Mouse (Mus musculus): Measurements from ENCODE around the gene Topbp1.

Topbp1 gene

DNA sequence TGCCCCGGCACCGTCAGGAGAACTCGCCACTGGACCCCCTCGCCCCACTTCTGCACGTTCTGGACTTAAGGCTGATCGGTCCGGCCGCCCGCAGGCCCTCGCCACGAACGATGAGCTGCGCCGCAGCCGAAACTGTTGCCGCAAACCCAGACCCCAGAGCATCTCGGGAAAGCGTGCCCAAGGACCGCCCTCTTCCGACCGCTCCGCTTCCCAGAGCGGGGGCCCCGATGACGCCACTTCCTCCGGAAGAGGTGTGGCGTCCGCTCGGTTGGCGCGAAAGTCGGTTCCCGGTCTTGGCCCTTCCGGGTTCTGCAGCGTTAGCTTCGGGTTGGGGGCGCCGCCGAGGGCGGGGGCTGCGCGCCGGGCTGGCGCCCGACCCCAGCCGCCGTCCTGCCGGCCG, at the start of gene Topbp1, which contains the start of gene 1300017J02Rik:
Gene Topbp1, plus strand, starts transcription at position 289 of the 400 bp plus-strand sequence.
Gene 1300017J02Rik, minus strand, starts transcription at position 156 of the 400 bp plus-strand sequence.
- peak; percentile 91 for DNase-seq

DNA sequence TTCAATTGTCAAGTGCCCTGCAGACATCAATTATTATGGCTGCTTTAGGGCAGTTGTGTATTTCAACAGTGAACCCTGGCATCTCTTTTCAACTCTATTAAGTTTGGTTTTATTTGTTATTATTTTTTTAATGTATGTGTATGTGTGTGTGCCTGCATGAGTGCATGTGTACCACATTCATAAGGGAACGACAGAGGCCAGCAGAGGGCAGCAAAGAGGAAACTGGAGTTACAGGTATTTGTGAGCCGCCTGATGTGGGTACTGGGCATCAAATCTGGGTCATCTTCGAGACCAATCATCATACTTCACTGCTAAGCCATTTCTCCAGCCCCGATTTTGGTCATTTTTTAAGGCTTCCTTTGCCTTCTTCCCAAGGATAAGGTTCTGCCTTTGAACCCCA, 39.2 kb upstream of the Topbp1 start:
- no peak for DNase-seq

- no peak for DNase-seq
Measured at GRCm38 (mm10) chr9:103271104-103271503, 33.9 kb upstream of the Topbp1 start.

DNA sequence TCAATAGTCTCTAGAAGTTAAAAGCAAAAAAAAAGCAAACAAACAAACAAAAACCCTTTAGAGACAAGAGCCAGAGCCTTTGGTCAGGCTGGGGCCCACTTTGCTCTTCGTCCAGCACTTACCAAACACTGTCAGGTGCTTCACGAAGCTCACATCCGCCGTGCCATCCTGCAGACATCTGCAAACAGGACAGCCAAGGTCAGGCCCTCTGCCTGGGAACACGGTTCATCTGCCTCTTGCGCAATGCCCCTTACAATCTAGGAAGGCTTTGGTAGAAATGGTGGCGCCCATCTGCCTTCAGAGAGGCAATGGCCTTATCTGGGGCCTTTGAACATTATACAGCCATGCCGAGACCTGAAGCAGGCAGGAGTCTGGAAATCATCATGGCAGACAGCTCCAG, 30.2 kb upstream of the Topbp1 start:
- DNase-seq: no peak

DNA sequence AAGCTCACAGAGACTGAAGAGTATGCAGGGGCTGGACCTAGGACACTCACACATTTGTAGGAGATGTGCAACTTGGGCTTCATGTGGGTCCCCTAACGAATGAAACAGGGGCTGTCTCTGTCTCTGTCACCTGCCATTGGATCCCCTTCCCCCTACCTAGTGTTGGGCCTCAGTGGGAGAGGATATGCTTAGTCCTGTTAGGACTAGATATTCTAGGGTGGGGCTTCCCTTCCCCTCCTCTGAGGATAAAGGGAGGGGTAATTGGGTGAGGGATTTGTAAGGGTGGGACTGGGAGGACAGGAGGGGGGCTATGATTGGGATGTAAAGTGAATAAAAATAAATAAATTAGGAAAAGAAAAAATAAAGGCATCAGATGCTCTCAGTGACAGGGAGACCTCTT, 29.3 kb upstream of the Topbp1 start:
- DNase-seq: no peak

- no peak for DNase-seq
Measured at GRCm38 (mm10) chr9:103276876-103277275, 28.1 kb upstream of the Topbp1 start.

DNA sequence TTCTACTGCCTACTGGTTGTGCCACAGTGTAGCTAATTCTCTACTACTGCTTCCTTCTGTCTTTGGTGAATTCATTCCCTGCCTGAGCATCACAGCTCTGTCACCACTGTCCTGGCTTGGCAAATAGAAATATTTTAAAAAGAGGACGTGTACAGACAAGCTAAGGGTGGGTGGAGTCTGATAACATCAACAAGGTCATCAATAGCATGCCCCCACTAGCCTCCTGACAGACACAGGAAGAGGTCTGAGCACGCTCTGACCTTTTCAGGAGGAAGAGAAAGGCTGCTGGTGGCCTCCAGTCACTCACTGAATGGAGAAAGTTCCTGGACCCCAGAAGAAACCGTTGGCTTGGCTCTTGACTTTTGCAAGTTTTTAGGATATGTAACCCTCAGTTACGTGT, 18.6 kb upstream of the Topbp1 start:
- no peak for DNase-seq

GRCm38 (mm10) chr9:103286901-103287422, 18.1 kb upstream of the Topbp1 start:
- DNase-seq: no peak

- no peak for DNase-seq
Measured at GRCm38 (mm10) chr9:103287840-103288488, 17.1 kb upstream of the Topbp1 start.

- DNase-seq: no peak
Measured at GRCm38 (mm10) chr9:103288489-103289180, 16.4 kb upstream of the Topbp1 start.

DNA sequence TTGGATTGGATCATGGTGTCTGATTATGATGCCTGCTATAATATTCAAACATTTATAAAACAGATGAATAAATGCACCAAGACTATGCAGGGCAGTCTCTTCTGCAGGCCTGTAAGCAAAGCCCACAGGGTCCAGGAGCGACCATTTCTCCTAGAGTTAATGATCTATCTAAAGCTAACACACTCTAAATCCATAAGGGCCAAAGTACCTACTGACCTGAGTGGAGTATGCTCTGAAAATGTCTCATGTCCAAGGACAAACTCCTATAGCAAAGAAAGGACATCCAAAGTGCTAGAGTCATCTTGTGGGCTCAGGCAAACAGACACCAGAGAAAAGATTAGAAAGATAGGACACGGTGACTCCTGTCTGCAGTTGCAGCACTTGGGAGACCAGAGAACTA, 10.5 kb upstream of the Topbp1 start:
- DNase-seq: no peak

DNA sequence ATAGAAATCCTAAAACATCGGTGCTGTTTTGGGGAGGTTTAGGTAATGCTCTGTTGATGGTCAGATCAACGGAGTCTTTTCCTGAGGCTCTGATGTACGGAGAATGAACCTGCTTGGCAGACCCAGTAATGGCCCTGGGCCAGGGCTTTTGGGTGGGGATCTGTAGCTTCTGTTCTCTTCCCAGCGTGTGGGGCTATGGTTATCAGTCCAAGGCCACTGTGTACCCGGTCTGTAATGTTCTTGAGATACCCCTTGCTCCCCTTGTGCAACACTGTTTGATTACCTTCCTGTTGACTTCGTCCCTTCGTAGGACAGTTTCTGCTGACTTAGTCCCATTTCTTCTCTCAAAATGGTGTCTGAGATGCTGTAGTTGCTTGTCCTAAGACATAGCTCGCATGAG, 3.9 kb upstream of the Topbp1 start:
- no peak for DNase-seq

- no peak for DNase-seq
Measured at GRCm38 (mm10) chr9:103302239-103302638, 2.8 kb upstream of the Topbp1 start.

GRCm38 (mm10) chr9:103302666-103303065, 2.3 kb upstream of the Topbp1 start:
- DNase-seq: peak; percentile 46

DNA sequence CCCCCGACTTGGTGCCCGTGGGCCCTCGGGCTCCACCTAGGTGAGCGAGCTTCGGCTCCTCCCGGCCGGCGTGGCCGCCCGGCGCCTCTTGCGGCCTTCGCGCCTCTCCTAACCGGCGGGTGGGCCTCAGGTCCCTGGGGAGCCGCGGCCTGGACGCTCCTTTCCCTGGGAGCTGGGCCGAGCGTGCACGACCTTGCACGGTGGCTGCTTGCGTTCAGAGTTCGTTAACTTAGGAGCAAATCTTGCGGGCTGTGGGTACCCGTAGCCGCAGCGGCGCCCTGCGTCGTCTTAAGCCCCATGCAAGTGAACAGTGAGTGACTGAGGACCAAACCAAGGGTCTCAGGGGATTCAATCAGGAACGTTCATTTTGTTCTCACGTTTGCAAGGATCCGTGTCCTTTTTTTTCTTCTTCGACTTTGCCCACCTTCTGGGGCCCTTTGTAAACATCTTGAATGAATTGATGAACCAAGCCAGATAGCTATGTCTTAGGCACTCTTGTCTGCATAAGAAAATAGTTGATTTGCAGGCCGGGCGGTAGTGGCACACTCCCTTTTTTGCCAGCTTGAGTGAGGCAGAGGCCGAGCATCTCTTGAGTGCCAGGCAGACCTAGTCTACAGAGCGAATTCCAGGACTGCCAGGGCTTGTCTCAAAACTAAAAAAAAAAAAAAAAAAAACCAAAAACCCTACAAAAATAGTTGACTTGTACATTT, 472 bp downstream of the Topbp1 start:
- DNase-seq: no peak

DNA sequence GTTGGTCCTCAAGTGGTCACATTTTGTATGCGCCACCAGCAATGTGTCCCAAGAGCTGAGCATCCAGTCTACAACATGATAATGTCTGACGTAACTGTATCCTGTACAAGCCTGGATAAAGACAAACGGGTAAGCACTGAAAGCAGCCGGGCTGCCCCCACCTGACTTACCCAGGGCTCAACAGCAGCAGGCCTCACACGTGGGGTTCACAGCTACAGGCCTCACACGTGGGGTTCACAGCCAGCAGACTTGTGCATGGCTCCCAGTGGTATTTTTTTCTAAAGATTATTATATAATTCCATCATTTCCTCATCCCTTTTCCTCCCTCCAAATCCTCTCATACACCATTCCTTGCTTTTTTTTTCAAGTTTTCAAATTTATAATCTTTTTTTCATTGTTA, 4.8 kb downstream of the Topbp1 start:
- DNase-seq: no peak

GRCm38 (mm10) chr9:103324678-103325077, 19.7 kb downstream of the Topbp1 start:
- no peak for DNase-seq

DNA sequence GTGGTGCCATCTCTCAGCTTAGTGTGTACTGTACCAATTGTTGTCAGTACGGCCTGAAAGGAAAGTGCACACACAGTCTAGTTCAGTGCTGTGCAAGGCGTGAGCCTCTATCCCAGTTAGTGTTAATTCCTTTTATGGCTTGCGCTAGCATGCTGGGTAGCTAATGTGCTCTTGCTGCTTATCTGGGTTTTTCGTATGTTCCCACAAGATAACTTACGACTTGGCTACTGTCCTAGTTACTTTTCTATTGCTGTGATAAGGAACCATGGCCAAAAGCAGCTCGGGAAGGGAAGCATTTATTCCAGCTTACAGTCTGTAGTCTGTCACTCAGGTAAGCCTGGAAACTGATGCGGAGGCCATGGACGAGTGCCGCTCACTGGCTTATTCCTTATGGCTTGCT, 21.4 kb downstream of the Topbp1 start:
- DNase-seq: no peak

- no peak for DNase-seq
Measured at GRCm38 (mm10) chr9:103332663-103333062, 27.6 kb downstream of the Topbp1 start.

- DNase-seq: no peak
Measured at GRCm38 (mm10) chr9:103336912-103337311, 31.9 kb downstream of the Topbp1 start.

- no peak for DNase-seq
Measured at GRCm38 (mm10) chr9:103347045-103347444, 42.0 kb downstream of the Topbp1 start.

- DNase-seq: no peak
Measured at GRCm38 (mm10) chr9:103347996-103348490, 43.0 kb downstream of the Topbp1 start.

DNA sequence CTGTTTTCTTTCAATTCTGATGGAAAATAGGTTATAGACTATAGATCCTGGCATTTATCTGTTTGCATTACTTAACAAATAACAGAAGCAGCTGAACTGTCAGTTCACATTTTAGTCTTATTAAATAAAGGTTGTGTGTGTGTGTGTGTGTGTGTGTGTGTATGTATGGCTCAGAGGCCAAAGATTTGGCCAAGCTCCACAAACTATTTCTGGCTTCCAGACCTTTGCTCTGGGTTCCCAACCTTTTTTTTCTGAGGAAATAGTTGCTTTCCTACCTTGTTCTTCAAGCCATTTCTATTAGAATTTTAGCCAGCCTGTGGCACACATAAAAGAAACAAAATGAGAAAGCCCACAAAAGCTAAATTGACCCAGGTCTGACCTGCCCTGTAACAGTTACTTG, 43.8 kb downstream of the Topbp1 start:
- DNase-seq: no peak

All from cerebellum, adult 9-11 months (tissue).